Mouse (Mus musculus) liver, postnatal 0 days (tissue): ENCODE measurements around the gene Saysd1.

Experiments
- CTCF ChIP-seq: sonication (generic); IDR thresholded peaks from 2 replicates; pipeline ENCODE4 v1.5.1; 2016; ENCODE audit warnings: antibody characterized with exemption, low read depth
- EP300 ChIP-seq: IDR thresholded peaks from 2 replicates; pipeline ENCODE4 v1.6.1; 2016; ENCODE audit warnings: antibody characterized with exemption, low read depth, mild to moderate bottlenecking

DNA sequence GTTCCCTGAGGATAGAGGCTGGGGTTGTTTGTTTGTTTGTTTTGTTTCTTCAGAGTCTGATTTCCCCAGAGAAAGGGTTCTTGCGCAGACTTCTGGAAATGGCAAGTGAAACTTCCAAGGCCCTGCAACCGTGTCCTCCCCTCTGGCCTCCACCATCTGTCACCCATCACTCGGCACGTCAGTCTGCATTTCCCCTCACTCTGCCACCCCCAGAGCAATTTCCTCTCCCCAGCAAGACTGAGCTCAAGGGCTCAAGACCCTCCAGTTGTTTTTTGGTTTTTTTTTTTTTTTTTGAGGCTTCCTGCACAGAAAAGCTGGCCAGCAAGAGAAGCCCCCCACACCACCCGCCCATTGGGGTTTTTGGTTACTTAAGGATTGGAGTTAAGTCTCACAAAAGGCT, 34.2 kb upstream of the Saysd1 start:
- no peak for TF ChIP-seq CTCF
- TF ChIP-seq EP300 = no peak
